In the genomic region with DNA sequence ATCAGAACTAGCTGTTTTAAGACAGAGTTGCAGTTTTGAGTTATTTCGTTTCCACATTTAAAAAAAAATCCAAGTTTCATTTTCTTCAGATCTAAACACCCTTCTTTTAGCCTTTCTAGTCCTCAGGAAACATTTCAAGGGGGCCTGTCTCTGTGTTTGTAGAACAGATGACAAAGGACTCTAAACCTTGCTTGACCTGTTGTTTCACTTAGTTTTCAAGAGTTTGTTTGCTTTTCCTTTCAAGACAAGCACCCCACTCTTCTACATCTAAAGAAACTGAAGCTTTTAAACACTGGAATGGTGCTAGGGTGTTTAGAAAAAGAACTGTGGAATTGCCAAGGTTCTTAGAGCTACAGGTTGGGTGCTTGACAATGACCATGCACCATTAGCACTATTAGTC, we compare ENCODE assay signal across 19 mouse cellular contexts.
"Had no signal": no experiment of that assay in that cellular context is flagged by ENCODE, and none has a peak within 500 bp of the region (broad histone marks: within the 10 kb centered on the region; RNA-seq: fewer than 3 reads in every experiment).

No protein-coding gene starts in this region.

- H3K4me3 ChIP-seq: liver, embryonic 12.5 days; midbrain, embryonic 10.5 days; midbrain, embryonic 12.5 days; myocyte; neural tube, embryonic 13.5 days; neural tube, embryonic 15.5 days; stomach, embryonic 15.5 days had no signal

- H3K9me3 ChIP-seq: liver, embryonic 12.5 days; midbrain, embryonic 12.5 days; stomach, embryonic 15.5 days had no signal

- H3K27me3 ChIP-seq: liver, embryonic 12.5 days; midbrain, embryonic 12.5 days; neural tube, embryonic 13.5 days; neural tube, embryonic 15.5 days; stomach, embryonic 15.5 days had no signal

- DNase-seq: midbrain, embryonic 14.5 days; retina, postnatal 1 day; right cerebral cortex, adult 18-20 months; right cerebral cortex, postnatal 25 days; right cerebral cortex, postnatal 4 days; spleen, adult 18-20 months; thymus, adult 2 months; thymus, postnatal 25 days; thymus, postnatal 4 days had no signal

- H3K27ac ChIP-seq: liver, embryonic 12.5 days; liver, embryonic 14.5 days; midbrain, embryonic 10.5 days; midbrain, embryonic 12.5 days; neural tube, embryonic 13.5 days; neural tube, embryonic 15.5 days; stomach, embryonic 15.5 days; stomach, postnatal 0 days had no signal

- H3K9ac ChIP-seq: liver, embryonic 12.5 days; liver, embryonic 14.5 days; midbrain, embryonic 12.5 days; neural tube, embryonic 13.5 days; neural tube, embryonic 15.5 days; stomach, embryonic 15.5 days had no signal

- H3K36me3 ChIP-seq: liver, embryonic 12.5 days; midbrain, embryonic 10.5 days; midbrain, embryonic 12.5 days; neural tube, embryonic 13.5 days; stomach, embryonic 15.5 days had no signal

- H3K4me1 ChIP-seq: liver, embryonic 12.5 days; midbrain, embryonic 10.5 days; midbrain, embryonic 12.5 days; neural tube, embryonic 13.5 days; neural tube, embryonic 15.5 days; stomach, embryonic 15.5 days had no signal

- H3K4me2 ChIP-seq: liver, embryonic 12.5 days; midbrain, embryonic 12.5 days; neural tube, embryonic 13.5 days; neural tube, embryonic 15.5 days; stomach, embryonic 15.5 days had no signal

- ATAC-seq: liver, embryonic 12.5 days; midbrain, embryonic 16.5 days had no signal
